Mouse (Mus musculus): Measurements from ENCODE around the gene Ralgds. TPM values are rescaled to one million over a fixed set of nuclear protein-coding genes. Genes with fewer than 3 reads are reported as not detected.

Ralgds gene
- polyA plus RNA-seq, 1 experiment from 2014 or later: 75.0 TPM

DNA sequence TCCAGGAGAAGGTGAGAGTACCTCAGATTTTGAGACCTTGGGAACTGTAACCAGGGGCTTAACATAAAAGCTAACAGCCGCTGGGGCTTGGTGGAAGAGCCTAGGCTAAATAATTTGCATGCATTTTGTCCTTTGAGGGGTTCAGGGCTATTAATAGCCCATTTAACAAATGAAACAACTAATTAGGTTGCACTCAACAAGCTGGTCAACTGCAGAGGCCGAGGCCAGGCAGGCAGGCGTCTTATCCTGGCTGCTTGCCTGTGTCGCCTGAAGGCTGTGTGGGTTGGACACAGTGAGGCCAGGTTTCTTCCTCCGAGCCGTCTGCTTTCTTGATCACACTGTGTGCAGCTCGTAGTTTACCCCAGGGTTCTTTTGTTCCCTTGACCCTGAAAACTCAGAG is 22.7 kb downstream of the Ralgds start:
- Histone ChIP-seq H3K4me1 (ENCODE audit: control insufficient read depth, insufficient read depth, low read depth, low read length) (peaks cover 88% of the 10 kb centered on the region), H3K27me3 (replicated peaks; ENCODE audit: control insufficient read depth, insufficient read depth, low read length) (no peaks in the 10 kb centered on the region), H3K4me2 (ENCODE audit: low read length) (peak overlapping the region; percentile 77), H3K27ac (ENCODE audit: low read depth, low read length) (peak overlapping the region; percentile 79), H3K9me3 (ENCODE audit: control insufficient read depth, low read length) (no peaks in the 10 kb centered on the region), H3K9ac (ENCODE audit: low read depth, low read length) (peak overlapping the region; percentile 76; the same call in 1 of the 2 replicates), H3K36me3 (ENCODE audit: control insufficient read depth, insufficient read depth, low read length) (no peaks in the 10 kb centered on the region), H3K4me3 (ENCODE audit: low read length) (no peak overlapping the region)
- ATAC-seq: no peak
- WGBS: 22% methylated on average over 7 of the region's 7 CpGs

DNA sequence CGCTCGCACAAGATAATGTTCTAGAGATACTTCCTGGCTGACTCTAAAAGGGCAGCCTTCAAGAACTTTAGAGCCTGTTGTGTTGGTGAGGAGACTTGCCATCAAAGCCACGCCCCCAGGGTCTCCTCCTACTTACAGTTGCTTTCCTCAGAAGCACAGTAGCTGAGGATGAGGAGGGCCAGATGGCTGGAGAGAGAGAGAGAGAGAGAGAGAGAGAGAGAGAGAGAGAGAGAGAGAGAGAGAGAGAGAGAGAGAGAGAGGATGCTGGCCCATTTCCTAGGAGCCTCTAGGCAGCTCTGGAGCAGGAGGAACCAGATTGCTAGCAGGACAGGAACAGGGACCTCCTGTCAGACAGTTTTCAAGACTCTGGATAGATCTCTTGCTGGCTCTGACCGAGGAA is 23.2 kb downstream of the Ralgds start:
- WGBS: 73% methylated on average over 4 of the region's 4 CpGs
- no peaks in the 10 kb centered on the region for H3K27me3 ChIP-seq (replicated peaks; ENCODE audit: control insufficient read depth, insufficient read depth, low read length)
- no peak for ATAC-seq
- H3K27ac ChIP-seq (ENCODE audit: low read depth, low read length): no peak overlapping the region; the same call in 1 of the 2 replicates
- H3K4me3 ChIP-seq (ENCODE audit: low read length): no peak overlapping the region
- H3K9me3 ChIP-seq (ENCODE audit: control insufficient read depth, low read length): no peaks in the 10 kb centered on the region
- peak overlapping the region; percentile 77 for H3K4me2 ChIP-seq (ENCODE audit: low read length)
- H3K36me3 ChIP-seq (ENCODE audit: control insufficient read depth, insufficient read depth, low read length): no peaks in the 10 kb centered on the region
- H3K4me1 ChIP-seq (ENCODE audit: control insufficient read depth, insufficient read depth, low read depth, low read length): peaks cover 87% of the 10 kb centered on the region
- no peak overlapping the region for H3K9ac ChIP-seq (ENCODE audit: low read depth, low read length)

DNA sequence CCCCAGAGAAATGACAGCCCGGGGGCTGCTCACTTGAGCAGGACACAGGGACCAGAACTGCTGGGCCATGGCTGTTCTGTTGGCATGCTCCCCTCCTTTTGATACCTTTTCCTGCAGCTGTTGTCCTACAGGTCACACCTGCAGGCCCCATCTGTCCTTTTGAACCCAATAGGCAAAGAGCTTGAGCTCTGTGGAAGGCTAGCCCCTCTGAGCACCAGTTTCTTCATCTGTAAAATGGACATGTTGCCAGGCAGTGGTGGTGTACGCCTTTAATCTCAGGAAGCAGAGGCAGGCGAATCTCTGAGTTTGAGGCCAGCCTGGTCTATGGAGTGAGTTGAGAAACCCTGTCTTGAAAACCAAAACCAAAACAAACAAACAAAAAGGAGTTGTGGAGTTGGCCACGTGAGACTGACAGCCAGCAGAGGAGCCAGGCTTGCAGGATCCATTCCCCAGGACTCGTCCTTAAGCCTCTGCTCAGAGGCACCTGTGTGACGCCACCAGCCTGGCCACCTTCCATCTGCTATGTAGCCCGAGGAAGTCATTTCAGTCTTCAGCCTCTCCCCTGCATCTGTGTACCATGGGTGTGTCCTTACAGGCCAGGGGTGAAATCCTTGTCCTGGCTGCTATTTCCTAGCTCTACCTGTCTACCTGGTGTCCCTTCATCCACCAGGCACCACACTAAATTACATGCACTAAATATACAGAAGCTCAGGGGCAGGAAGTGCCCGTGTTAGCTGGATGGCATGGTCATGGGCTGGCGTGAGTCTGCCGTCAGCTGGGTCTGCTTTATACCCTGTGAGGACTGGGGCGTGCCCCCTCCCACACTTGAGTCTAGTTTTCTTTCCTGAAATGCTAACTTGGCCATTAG is 24.1 kb downstream of the Ralgds start:
- 64% methylated on average over 11 of the region's 11 CpGs for WGBS
- H3K27me3 ChIP-seq (replicated peaks; ENCODE audit: control insufficient read depth, insufficient read depth, low read length): no peaks in the 10 kb centered on the region
- H3K4me3 ChIP-seq (ENCODE audit: low read length): no peak overlapping the region
- peak overlapping the region; percentile 27; the same call in 1 of the 2 replicates for H3K27ac ChIP-seq (ENCODE audit: low read depth, low read length)
- H3K36me3 ChIP-seq (ENCODE audit: control insufficient read depth, insufficient read depth, low read length): peaks cover 4% of the 10 kb centered on the region; the same call in 1 of the 2 replicates
- H3K4me1 ChIP-seq (ENCODE audit: control insufficient read depth, insufficient read depth, low read depth, low read length): peaks cover 86% of the 10 kb centered on the region
- H3K4me2 ChIP-seq (ENCODE audit: low read length): no peak overlapping the region
- H3K9me3 ChIP-seq (ENCODE audit: control insufficient read depth, low read length): no peaks in the 10 kb centered on the region
- no peak overlapping the region for H3K9ac ChIP-seq (ENCODE audit: low read depth, low read length)
- no peak for ATAC-seq

DNA sequence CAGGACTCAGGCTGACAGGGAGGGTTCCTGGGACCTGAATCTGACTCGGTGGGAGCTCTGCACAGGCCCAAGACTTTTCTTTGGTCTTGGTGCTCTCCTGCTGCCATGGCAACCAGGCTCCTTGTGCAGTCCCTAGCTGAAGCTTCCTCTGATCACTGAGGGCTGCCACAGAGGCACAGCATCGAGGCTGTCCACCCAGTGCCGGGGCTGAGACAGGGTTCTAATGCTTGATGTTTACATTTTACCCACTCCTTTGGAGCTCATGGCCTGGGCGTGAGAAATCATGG is 24.7 kb downstream of the Ralgds start:
- ATAC-seq: no peak
- WGBS: 26% methylated on average over 4 of the region's 4 CpGs
- no peak overlapping the region for H3K4me3 ChIP-seq (ENCODE audit: low read length)
- H3K9me3 ChIP-seq (ENCODE audit: control insufficient read depth, low read length): no peaks in the 10 kb centered on the region
- no peak overlapping the region for H3K9ac ChIP-seq (ENCODE audit: low read depth, low read length)
- H3K4me2 ChIP-seq (ENCODE audit: low read length): no peak overlapping the region
- H3K36me3 ChIP-seq (ENCODE audit: control insufficient read depth, insufficient read depth, low read length): peaks cover 9% of the 10 kb centered on the region
- H3K27me3 ChIP-seq (replicated peaks; ENCODE audit: control insufficient read depth, insufficient read depth, low read length): no peaks in the 10 kb centered on the region
- no peak overlapping the region; the same call in 1 of the 2 replicates for H3K27ac ChIP-seq (ENCODE audit: low read depth, low read length)
- H3K4me1 ChIP-seq (ENCODE audit: control insufficient read depth, insufficient read depth, low read depth, low read length): peaks cover 81% of the 10 kb centered on the region

DNA sequence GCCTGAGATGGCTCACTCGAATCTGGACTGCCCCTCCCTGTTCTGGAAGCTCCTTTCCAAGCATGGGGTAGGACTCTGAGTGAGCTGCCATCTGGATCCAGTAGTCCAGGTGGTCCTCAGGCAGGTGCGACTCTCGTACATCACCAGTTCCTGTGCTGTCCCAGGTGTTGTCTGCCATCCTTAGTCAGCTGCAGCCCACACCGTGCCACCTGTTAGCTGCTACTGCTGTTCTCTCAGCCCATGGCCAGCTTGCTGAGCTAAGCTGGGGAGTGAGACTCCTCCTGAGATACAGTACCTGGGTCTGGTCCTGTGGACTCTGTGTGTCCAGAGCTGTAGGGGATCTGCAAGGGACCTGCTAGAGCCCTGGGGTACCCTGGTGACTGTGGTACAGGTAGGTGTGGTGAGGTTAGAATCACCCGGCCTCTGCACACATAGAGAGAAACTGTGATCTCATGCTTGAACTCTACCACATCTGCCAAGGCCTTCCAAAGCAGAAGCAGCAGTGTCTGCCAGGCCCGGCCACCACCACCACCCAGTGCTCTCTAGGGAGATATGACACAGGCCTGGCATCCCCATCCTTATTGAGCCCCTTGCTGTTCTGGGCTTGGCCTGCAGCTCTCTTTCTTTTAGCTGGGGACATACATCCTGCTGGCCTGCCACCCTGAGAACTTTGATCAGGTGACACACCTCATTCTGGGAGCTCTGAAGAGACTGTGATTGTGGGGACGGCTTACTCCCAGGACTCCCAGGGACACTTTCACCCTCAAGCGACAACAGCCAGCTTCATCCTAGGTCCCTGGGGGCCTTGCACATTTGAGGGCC is 25.3 kb downstream of the Ralgds start:
- ATAC-seq: no peak
- peak overlapping the region; percentile 16; the same call in 1 of the 2 replicates for H3K9ac ChIP-seq (ENCODE audit: low read depth, low read length)

DNA sequence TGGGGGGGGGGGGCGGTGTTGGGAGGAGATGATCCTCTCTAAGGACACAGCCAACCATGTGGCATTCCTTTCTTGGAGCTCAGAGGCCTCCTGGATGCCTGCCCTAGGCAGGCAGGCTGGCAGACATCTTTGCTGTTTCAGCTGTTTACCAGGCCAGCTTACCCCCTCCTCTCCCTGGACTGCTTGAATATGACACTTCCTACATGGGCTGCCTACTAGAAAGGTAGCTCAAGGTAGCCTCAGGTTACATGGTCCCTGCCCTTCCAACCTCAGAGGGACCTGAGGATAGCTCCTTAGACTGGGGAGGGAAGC is 25.8 kb downstream of the Ralgds start:
- no peaks in the 10 kb centered on the region for H3K27me3 ChIP-seq (replicated peaks; ENCODE audit: control insufficient read depth, insufficient read depth, low read length)
- H3K4me1 ChIP-seq (ENCODE audit: control insufficient read depth, insufficient read depth, low read depth, low read length): peaks cover 72% of the 10 kb centered on the region
- peaks cover 19% of the 10 kb centered on the region for H3K36me3 ChIP-seq (ENCODE audit: control insufficient read depth, insufficient read depth, low read length)
- 40% methylated on average over 1 of the region's 1 CpGs for WGBS
- peak overlapping the region; percentile 16 for H3K9ac ChIP-seq (ENCODE audit: low read depth, low read length)
- peak overlapping the region; percentile 86 for H3K27ac ChIP-seq (ENCODE audit: low read depth, low read length)
- H3K9me3 ChIP-seq (ENCODE audit: control insufficient read depth, low read length): no peaks in the 10 kb centered on the region
- no peak for ATAC-seq
- H3K4me3 ChIP-seq (ENCODE audit: low read length): no peak overlapping the region
- H3K4me2 ChIP-seq (ENCODE audit: low read length): no peak overlapping the region

More for the DNA sequence above, 25.3 kb downstream of the Ralgds start:
- WGBS: 56% methylated on average over 8 of the region's 8 CpGs
- Histone ChIP-seq H3K27me3 (replicated peaks; ENCODE audit: control insufficient read depth, insufficient read depth, low read length) (no peaks in the 10 kb centered on the region), H3K9me3 (ENCODE audit: control insufficient read depth, low read length) (no peaks in the 10 kb centered on the region), H3K4me3 (ENCODE audit: low read length) (no peak overlapping the region), H3K27ac (ENCODE audit: low read depth, low read length) (peak overlapping the region; percentile 86), H3K36me3 (ENCODE audit: control insufficient read depth, insufficient read depth, low read length) (peaks cover 13% of the 10 kb centered on the region), H3K4me1 (ENCODE audit: control insufficient read depth, insufficient read depth, low read depth, low read length) (peaks cover 75% of the 10 kb centered on the region), H3K4me2 (ENCODE audit: low read length) (no peak overlapping the region)

DNA sequence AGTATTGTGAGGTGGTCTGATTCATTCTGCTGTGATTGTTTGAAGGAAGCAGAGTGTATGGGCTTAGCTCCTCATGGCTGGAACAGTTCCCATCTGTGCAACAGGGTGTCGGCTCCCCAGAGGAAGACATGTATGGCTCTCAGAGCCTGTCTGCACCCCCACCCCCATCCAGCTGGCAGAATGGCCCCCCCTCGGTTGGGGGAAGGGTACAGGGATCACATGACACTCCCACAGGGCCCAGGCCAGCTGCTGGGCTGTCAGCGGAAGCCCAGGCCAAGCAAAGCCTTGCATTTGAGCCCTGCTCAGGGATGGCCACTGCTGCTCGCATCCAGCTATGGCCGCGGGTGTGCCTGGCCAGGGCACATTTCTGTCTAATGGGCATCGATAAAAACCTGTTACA is 26.3 kb downstream of the Ralgds start:
- Histone ChIP-seq H3K27me3 (replicated peaks; ENCODE audit: control insufficient read depth, insufficient read depth, low read length) (no peaks in the 10 kb centered on the region), H3K4me1 (ENCODE audit: control insufficient read depth, insufficient read depth, low read depth, low read length) (peaks cover 67% of the 10 kb centered on the region), H3K9me3 (ENCODE audit: control insufficient read depth, low read length) (no peaks in the 10 kb centered on the region), H3K27ac (ENCODE audit: low read depth, low read length) (peak overlapping the region; percentile 86), H3K4me2 (ENCODE audit: low read length) (0 out of 2 replicates have a peak overlapping the region, but pooled peaks have one; percentile 15), H3K36me3 (ENCODE audit: control insufficient read depth, insufficient read depth, low read length) (peaks cover 23% of the 10 kb centered on the region), H3K9ac (ENCODE audit: low read depth, low read length) (peak overlapping the region; percentile 16), H3K4me3 (ENCODE audit: low read length) (no peak overlapping the region)
- peak; percentile 34 for ATAC-seq
- 21% methylated on average over 7 of the region's 7 CpGs for WGBS

DNA sequence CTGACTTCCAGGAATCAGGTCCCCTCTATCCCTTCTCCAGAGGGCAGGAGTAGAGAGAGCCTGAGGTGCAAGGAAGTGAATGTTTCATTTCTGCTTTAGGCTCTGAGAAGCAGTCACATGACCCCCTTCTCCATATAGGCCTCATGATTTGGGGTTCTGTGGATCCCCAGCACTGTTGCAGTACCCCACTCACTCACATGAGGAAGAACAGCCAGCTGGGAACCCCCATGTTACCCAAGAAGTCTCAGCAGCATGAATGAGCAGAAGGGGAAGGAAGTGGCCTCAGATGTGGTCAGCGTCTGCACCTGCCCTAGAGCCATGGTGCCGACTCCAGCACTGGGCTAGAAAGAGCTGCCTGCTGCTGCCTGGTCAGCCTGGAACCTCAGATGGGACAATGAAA is 27.0 kb downstream of the Ralgds start:
- Histone ChIP-seq H3K4me2 (ENCODE audit: low read length) (no peak overlapping the region), H3K9ac (ENCODE audit: low read depth, low read length) (peak overlapping the region; percentile 16; the same call in 1 of the 2 replicates), H3K27me3 (replicated peaks; ENCODE audit: control insufficient read depth, insufficient read depth, low read length) (no peaks in the 10 kb centered on the region), H3K27ac (ENCODE audit: low read depth, low read length) (peak overlapping the region; percentile 86), H3K36me3 (ENCODE audit: control insufficient read depth, insufficient read depth, low read length) (peaks cover 29% of the 10 kb centered on the region), H3K4me3 (ENCODE audit: low read length) (no peak overlapping the region), H3K9me3 (ENCODE audit: control insufficient read depth, low read length) (no peaks in the 10 kb centered on the region), H3K4me1 (ENCODE audit: control insufficient read depth, insufficient read depth, low read depth, low read length) (peaks cover 60% of the 10 kb centered on the region)
- ATAC-seq: no peak
- WGBS: 73% methylated on average over 2 of the region's 2 CpGs

DNA sequence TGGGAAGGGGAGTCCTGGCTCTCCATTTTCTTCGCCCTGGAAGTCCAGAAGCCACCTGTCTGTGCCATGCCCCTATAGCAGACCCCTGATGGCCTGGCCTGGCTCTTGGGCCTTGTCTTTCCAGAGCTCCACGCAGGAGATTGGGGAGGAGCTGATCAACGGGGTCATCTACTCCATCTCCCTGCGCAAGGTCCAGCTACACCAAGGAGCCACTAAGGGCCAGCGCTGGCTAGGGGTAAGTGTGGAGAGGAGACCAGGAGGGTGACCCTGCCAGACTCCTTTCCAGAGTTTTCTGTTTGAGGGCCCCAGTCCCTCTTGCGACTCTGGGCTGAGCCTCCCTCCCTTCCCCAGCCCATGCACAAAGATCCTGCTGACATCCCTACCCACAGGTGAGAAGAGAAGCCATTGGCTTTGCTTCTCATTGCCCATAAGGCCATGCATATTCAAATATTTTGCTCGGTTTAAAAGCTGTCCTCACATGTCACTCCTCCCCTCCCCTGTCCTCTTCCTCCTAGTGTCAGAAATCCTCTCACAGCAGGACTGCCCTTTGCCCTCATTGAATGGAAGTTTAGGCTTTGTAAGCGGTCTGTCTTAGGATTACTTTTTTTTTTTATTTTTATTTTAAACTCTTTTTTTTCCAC is 27.8 kb downstream of the Ralgds start:
- Histone ChIP-seq H3K27ac (ENCODE audit: low read depth, low read length) (no peak overlapping the region), H3K4me2 (ENCODE audit: low read length) (no peak overlapping the region), H3K36me3 (ENCODE audit: control insufficient read depth, insufficient read depth, low read length) (peaks cover 37% of the 10 kb centered on the region), H3K4me1 (ENCODE audit: control insufficient read depth, insufficient read depth, low read depth, low read length) (peaks cover 52% of the 10 kb centered on the region), H3K27me3 (replicated peaks; ENCODE audit: control insufficient read depth, insufficient read depth, low read length) (no peaks in the 10 kb centered on the region), H3K9ac (ENCODE audit: low read depth, low read length) (peak overlapping the region; percentile 21; the same call in 1 of the 2 replicates), H3K9me3 (ENCODE audit: control insufficient read depth, low read length) (no peaks in the 10 kb centered on the region), H3K4me3 (ENCODE audit: low read length) (no peak overlapping the region)
- ATAC-seq: no peak
- WGBS: 80% methylated on average over 8 of the region's 8 CpGs

All from hindbrain, embryonic 16.5 days (tissue).